Mouse (Mus musculus) layer of hippocampus, adult 2 months (tissue): ENCODE data around the gene Gm5089. TPM values are rescaled to one million over a fixed set of nuclear protein-coding genes. Genes with fewer than 3 reads are reported as not detected.

ENCODE experiments used
- DNase-seq, 2 experiments: peaks; one replicate each; pipeline ENCODE4 v3.0.0; 2022; ENCODE audit warnings: low spot score in 2 of 2
- H3K27ac ChIP-seq: fragments of 200-600 bp; 2 replicates; pipeline ENCODE4 v1.8.1; 2022
- H3K4me3 ChIP-seq: fragments of 200-600 bp; 2 replicates; pipeline ENCODE4 v1.8.1; 2022; ENCODE audit warnings: mild to moderate bottlenecking
- CTCF ChIP-seq: fragments of 200-600 bp; conservative IDR thresholded peaks from 2 replicates; pipeline ENCODE4 v1.8.1; 2022; ENCODE audit warnings: antibody characterized with exemption, mild to moderate bottlenecking, moderate library complexity
- total RNA-seq, 2 experiments: library from RNA; stranded (reverse); gene quantifications; 2 replicates each; pipeline ENCODE4 v1.2.3; 2021

Gene Gm5089
- total RNA-seq, 2 experiments from 2014 or later, result 0.17 to 0.36 TPM

- TF ChIP-seq CTCF, result no peak
- no peak for DNase-seq
- peak overlapping the region; percentile 84 for H3K27ac ChIP-seq
- H3K4me3 ChIP-seq, result no peak overlapping the region
Measured at GRCm38 (mm10) chr14:122454901-122455561, 4.1 kb upstream of the Gm5089 start.

- no peak for TF ChIP-seq CTCF
- Histone ChIP-seq H3K27ac (peak overlapping the region; percentile 84), H3K4me3 (peak overlapping the region; percentile 39)
- no peak for DNase-seq
Measured at GRCm38 (mm10) chr14:122453996-122454738, 3.3 kb upstream of the Gm5089 start.

- Histone ChIP-seq H3K27ac (peak overlapping the region; percentile 84), H3K4me3 (peak overlapping the region; percentile 39)
- peak in 1 of 2 experiments; percentile 39 for DNase-seq
- TF ChIP-seq CTCF, result peak; percentile 72
Measured at GRCm38 (mm10) chr14:122453388-122453995, 2.6 kb upstream of the Gm5089 start.

GRCm38 (mm10) chr14:122452701-122453387, 1.9 kb upstream of the Gm5089 start:
- DNase-seq, result no peak
- H3K27ac ChIP-seq, result peak overlapping the region; percentile 84
- H3K4me3 ChIP-seq, result no peak overlapping the region; the same call in 1 of the 2 replicates
- no peak for TF ChIP-seq CTCF

GRCm38 (mm10) chr14:122451551-122452145, 733 bp upstream of the Gm5089 start:
- H3K4me3 ChIP-seq, result no peak overlapping the region; the same call in 1 of the 2 replicates
- DNase-seq, result no peak
- TF ChIP-seq CTCF, result no peak
- peak overlapping the region; percentile 86 for H3K27ac ChIP-seq

GRCm38 (mm10) chr14:122449601-122450495, 1.1 kb downstream of the Gm5089 start:
- DNase-seq, result no peak
- Histone ChIP-seq H3K4me3 (peak overlapping the region; percentile 50), H3K27ac (peak overlapping the region; percentile 86)
- TF ChIP-seq CTCF, result no peak

- Histone ChIP-seq H3K27ac (no peak overlapping the region), H3K4me3 (no peak overlapping the region)
- no peak for DNase-seq
- no peak for TF ChIP-seq CTCF
Measured at GRCm38 (mm10) chr14:122436850-122437249, 14.1 kb downstream of the Gm5089 start.

GRCm38 (mm10) chr14:122434039-122434438, 16.9 kb downstream of the Gm5089 start:
- no peak for TF ChIP-seq CTCF
- Histone ChIP-seq H3K4me3 (no peak overlapping the region), H3K27ac (no peak overlapping the region)
- DNase-seq, result no peak

GRCm38 (mm10) chr14:122432558-122432957, 18.4 kb downstream of the Gm5089 start:
- no peak overlapping the region for H3K27ac ChIP-seq
- DNase-seq, result no peak
- TF ChIP-seq CTCF, result no peak
- H3K4me3 ChIP-seq, result no peak overlapping the region

- Histone ChIP-seq H3K4me3 (no peak overlapping the region), H3K27ac (no peak overlapping the region)
- no peak for DNase-seq
- TF ChIP-seq CTCF, result no peak
Measured at GRCm38 (mm10) chr14:122427654-122428053, 23.3 kb downstream of the Gm5089 start.

- no peak overlapping the region for H3K4me3 ChIP-seq
- DNase-seq, result no peak
- no peak for TF ChIP-seq CTCF
- no peak overlapping the region for H3K27ac ChIP-seq
Measured at GRCm38 (mm10) chr14:122427204-122427560, 23.7 kb downstream of the Gm5089 start.
